Mouse (Mus musculus): ENCODE results near the gene Hsd3b1.

DNA sequence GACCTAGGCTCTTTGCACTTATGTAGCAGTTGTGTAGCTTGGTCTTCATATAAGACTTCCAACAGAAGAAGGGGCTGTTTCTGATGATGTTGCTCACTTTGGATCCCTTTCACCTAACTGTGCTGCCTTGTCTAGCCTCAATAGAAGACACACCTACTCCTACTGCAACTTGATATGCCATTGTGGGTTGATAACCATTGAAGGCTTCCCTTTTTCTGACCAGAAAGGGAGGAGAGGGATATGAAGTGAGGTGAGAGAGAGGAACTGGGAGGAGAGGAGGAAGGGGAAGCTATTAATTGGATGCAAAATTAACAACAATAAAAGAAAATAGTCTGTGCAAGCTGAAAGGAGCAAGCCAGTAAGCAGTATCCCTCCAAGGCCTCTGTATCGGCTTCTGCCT, 3.2 kb upstream of the Hsd3b1 start:
- TF ChIP-seq CTCF (IDR thresholded peaks at IDR 0.05; ENCODE audit: low read depth) (no peak), EP300 (optimal IDR thresholded peaks at IDR 0.05) (no peak)
